Mouse (Mus musculus) ES-Bruce4 (cell line): ENCODE results near the gene Fgf15.

ENCODE experiments used
- CTCF ChIP-seq: IDR thresholded peaks from one replicate; pipeline ENCODE4 v1.8.1; 2011; ENCODE audit warnings: low read depth, low read length
- POLR2A ChIP-seq: IDR thresholded peaks from one replicate; pipeline ENCODE4 v1.8.1; 2011; ENCODE audit warnings: low read length; ENCODE audit not compliant: insufficient read depth

DNA sequence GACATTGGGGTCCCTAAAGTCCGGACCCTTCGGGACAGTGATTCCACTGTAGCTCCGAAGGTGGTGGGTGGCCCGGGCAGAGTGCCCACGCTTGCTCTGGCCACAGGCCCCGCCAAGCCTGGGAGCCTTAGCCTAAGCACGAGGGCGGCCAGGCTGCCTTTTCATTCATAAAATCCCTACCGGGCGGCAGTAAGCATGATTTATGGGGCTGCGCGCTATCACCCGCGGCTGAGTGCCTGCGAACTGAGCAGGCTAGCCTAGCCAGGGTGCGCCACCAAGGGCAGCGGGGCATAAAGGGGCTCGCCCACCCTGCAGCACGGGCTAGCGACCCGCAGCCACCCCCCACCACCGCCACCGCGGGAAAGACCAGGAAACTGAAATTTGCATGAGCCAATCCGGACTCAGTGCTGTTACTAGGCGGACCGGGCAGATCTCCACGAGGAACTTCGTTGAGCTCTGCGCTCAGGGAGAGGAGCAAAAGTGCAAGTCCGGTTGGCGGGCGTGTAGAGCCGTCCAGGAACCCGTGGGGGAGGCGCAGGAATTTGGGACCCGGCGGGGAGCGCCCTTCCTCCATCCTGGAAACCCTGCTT is 45.0 kb downstream of the Fgf15 start:
- TF ChIP-seq CTCF (no peak), POLR2A (peak; percentile 76)
